Mouse (Mus musculus) megakaryocyte, embryonic 14.5 days (primary cell): ENCODE measurements at regions not wholly inside any gene's neighbourhood (a gene's known extent, or its start where the extent isn't known, plus 50 kb on each side); places are given as distances from the start of the nearest gene placed in this dataset.

Experiments used
- FLI1 ChIP-seq: IDR thresholded peaks from 2 replicates; pipeline ENCODE4 v1.6.1; 2012; ENCODE audit warnings: low read length, inconsistent platforms, mixed read lengths
- GATA1 ChIP-seq: IDR thresholded peaks from 3 replicates; pipeline ENCODE4 v1.6.1; 2012; ENCODE audit warnings: mixed read lengths, low read length, inconsistent platforms, borderline replicate concordance

DNA sequence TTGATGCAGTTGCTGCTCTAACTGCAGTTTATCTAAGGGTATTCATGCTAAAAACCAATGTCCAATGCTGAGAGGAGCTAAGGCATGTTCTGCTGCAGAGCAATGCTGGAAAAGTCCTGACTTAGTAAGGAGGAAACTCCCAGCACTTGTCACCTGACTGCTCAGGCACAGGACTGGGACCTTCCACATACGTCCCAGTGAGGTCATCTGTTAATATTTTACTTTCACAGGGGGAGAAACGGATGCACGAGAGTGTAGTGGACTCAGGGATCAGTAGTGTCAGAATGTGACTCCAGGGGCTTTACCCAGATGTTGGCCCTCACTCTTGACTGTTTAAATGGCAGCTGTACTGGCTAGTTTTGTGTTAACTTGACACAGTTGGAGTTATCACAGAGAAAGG lies 231.5 kb upstream of the Eef2kmt start:
- no peak for TF ChIP-seq GATA1
- TF ChIP-seq FLI1, result no peak
